Mouse (Mus musculus) G1E (cell line): ENCODE data around the gene Prrc2c.

ENCODE experiments used
- CTCF ChIP-seq: IDR thresholded peaks from 2 replicates; pipeline ENCODE4 v1.5.1; 2012; ENCODE audit warnings: low read depth, low read length, inconsistent platforms, mixed read lengths
- GATA1 ChIP-seq: IDR thresholded peaks from 2 replicates; pipeline ENCODE4 v1.6.1; 2012; ENCODE audit warnings: borderline replicate concordance, low read length, inconsistent platforms, mixed read lengths
- GATA2 ChIP-seq: IDR thresholded peaks from 2 replicates; pipeline ENCODE4 v1.6.1; 2012; ENCODE audit warnings: low read depth, low read length, inconsistent platforms, borderline replicate concordance
- POLR2AphosphoS5 ChIP-seq: IDR thresholded peaks from 2 replicates; pipeline ENCODE4 v1.6.1; 2012; ENCODE audit warnings: low read depth, low read length, inconsistent platforms; ENCODE audit not compliant: insufficient replicate concordance
- TAL1 ChIP-seq: conservative IDR thresholded peaks from 2 replicates; pipeline ENCODE4 v1.6.1; 2012; ENCODE audit warnings: low read depth, low read length, inconsistent platforms, mixed read lengths

DNA sequence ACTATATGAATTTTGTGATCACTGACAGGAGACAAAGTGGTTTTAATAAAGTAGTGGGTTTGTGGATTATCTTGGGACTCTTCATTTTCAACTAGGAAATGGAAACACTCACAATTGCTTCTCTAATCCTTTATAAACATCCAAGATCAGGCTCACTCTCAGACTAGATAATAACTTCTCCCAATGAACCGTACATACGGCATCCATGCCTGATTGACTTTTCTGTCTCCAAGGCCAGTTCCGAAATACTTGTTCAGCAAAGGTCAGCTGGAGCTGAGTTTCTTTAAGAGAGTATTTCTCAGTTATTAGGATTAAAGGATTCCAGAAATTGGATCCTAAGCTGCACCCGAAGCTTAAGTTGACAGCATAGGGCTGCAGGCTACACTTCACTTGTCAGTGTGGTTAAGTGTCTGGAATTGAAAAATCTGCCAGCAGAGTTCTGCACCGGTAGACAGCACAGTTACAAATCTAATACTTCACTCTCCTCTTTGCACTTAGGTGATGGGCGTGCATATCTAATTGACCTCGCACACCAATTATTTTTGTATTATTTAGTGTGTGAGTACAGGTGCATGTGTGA, 43.4 kb upstream of the Prrc2c start:
- no peak for TF ChIP-seq POLR2AphosphoS5
- no peak for TF ChIP-seq CTCF
- no peak for TF ChIP-seq GATA1
- no peak for TF ChIP-seq TAL1
- no peak for TF ChIP-seq GATA2
